Mouse (Mus musculus) leukemia stem cell, adult 10-12 weeks (primary cell): ENCODE measurements around the gene Apobr. TPM values are rescaled to one million over a fixed set of nuclear protein-coding genes. Genes with fewer than 3 reads are reported as not detected.

ENCODE experiments used
- polyA plus RNA-seq: library from polyadenylated mRNA; stranded (reverse); fragments of >175 nt; gene quantifications from 2 replicates; pipeline ENCODE4 v1.2.3, GENCODE M21; 2012; ENCODE audit warnings: low replicate concordance

Apobr gene
- polyA plus RNA-seq = 13.9 and 17.3 TPM in 2 replicates

GRCm38 (mm10) chr7:126584506-126584977 lies at the start of gene Apobr:
TSS of gene Apobr (plus strand) at chr7:126584942.

DNA sequence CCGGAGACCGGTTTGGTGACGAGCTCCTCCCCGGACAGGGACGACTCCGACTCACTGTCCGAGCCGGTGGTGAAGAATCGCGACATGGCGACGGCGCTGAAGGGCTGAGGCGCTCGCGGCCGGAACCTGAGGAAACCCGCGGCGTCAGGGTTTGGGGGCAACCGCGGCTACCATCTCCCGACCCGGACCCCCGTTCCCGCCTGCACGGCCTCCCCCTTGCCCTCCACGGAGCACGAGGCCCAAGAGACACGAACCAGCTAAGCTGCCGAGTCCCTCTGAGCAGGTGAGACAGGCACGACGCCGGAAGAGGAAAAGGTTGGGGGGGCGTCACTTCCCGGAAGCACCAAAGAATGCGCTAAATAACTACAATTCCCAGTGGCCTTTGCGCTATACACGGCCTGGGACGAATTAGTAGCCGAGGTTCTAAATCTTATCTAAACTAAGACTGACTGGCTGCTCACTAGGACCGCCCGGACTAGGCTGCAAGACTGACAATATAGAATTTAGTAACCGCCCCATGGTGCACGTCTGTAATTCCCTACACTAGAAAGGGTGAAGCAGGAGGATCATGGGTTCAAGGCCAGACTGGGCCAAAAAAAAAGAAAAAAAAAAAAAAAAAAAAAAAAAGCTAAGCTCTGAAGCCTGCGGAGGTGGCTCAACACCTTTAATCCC lies 18.5 kb upstream of the Apobr start, which contains the start of gene Eif3c:
Gene Eif3c (minus strand): TSS at position 318 of the 672 bp plus-strand sequence.

GRCm38 (mm10) chr7:126585717-126586116 lies 975 bp downstream of the Apobr start, which contains the start of gene Cln3:
TSS of gene Cln3 (minus strand) at chr7:126585817.

DNA sequence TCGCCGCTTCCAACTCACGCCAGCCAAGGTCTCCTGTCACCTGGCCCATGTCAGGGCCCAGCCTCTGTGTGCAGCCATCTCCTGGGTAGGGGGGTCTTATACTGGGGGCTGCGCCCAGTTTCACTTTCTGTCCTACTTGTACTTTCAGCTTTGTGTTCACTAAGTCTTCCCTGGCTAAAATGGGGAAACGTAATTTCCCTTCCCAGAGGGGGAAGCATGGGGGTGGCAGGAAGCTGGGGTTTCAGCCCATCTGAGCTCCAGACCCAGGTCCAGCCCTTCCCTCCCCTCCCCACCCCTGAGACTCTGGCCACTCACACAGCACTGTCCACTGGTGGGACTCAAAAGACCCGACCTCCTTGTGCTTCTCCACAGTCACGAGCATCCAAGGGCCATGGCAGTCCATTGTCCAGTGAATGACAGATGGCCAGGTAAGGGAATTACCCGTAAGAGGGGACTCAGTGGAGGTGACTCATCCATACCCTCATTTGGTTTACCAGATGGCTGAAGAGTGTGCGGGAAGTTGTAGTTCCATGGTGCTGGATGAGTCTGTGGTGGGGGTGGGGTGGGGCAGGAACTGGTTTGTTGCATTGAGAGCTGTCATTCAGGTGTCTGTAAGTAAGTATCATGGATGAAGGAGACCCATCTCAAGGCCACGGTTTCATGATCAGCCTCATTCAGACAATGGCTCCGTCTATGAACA lies 10.3 kb downstream of the Apobr start, which contains the start of gene Il27:
Gene Il27 (minus strand): TSS at position 80 of the 700 bp plus-strand sequence.

DNA sequence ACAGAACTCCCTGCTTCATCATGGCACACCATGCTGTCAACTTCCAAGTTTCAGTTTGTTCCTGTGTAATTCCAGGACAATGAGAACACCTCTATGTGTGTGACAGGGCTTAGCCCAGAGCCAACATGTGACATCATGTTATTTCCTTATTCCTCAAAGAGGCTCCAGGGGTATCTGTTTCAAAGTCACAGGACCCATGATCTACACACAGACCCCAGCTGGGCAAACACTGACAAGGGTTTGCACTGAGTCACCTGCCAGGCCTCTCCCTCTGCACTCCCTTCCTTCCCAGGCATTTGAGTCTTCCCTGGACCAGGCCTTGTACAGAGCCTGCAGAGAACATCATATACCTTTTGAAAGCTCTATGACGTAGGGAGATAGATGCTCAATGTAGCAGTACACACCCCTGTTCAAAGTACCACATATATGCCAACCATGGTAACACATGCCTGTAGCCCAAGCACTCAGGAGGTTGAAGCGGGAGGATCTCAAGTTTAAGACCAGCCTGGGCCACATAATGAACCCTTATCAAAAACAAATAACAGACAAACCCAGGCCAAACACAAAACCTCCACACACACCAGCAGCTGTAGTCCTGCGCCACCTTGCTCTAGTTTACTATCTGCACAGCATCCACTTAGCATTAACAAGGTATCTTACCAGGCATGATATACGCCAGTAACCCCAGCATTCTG lies 46.2 kb downstream of the Apobr start, which contains the start of gene Nupr1:
Gene Nupr1 (minus strand): TSS at position 38 of the 695 bp plus-strand sequence.

Other genes starting within 250 kb of the Apobr start
- 15.7 and 32.8 TPM in 2 replicates for gene Lat, start 215.4 kb upstream of the Apobr start, polyA plus RNA-seq
- 107 and 109 TPM in 2 replicates for gene Spns1, start 207.5 kb upstream of the Apobr start, polyA plus RNA-seq
- 5.5 and 6.0 TPM in 2 replicates for gene Nfatc2ip, start 188.2 kb upstream of the Apobr start, polyA plus RNA-seq
- gene Cd19, start 170.1 kb upstream of the Apobr start, polyA plus RNA-seq = 15.0 and 38.2 TPM in 2 replicates
- gene Rabep2, start 156.2 kb upstream of the Apobr start, polyA plus RNA-seq = 58.1 and 79.3 TPM in 2 replicates
- gene Atp2a1, start 121.8 kb upstream of the Apobr start, polyA plus RNA-seq = 0.27 and 0.34 TPM in 2 replicates
- 56.4 and 77.6 TPM in 2 replicates for gene Sh2b1, start 109.5 kb upstream of the Apobr start, polyA plus RNA-seq
- 19.5 and 71.4 TPM in 2 replicates for gene Tufm, start 97.6 kb upstream of the Apobr start, polyA plus RNA-seq
- gene Atxn2l, start 81.5 kb upstream of the Apobr start, polyA plus RNA-seq = 1,237 and 1,711 TPM in 2 replicates
- gene Eif3c, start 18.5 kb upstream of the Apobr start, polyA plus RNA-seq = 46.8 and 71.7 TPM in 2 replicates
- gene Cln3, start 875 bp downstream of the Apobr start, polyA plus RNA-seq = 6.0 and 18.7 TPM in 2 replicates
- 0.47 and 2.1 TPM in 2 replicates for gene Il27, start 10.0 kb downstream of the Apobr start, polyA plus RNA-seq
- 5.4 and 6.2 TPM in 2 replicates for gene Nupr1, start 45.9 kb downstream of the Apobr start, polyA plus RNA-seq
- gene Sgf29, start 64.4 kb downstream of the Apobr start, polyA plus RNA-seq = 23.6 and 70.5 TPM in 2 replicates
- gene Sult1a1, start 91.5 kb downstream of the Apobr start, polyA plus RNA-seq = 0.32 TPM in 1 of 2 replicates, not detected in the other
- 88.6 and 107 TPM in 2 replicates for gene Bola2, start 110.5 kb downstream of the Apobr start, polyA plus RNA-seq
- 2.9 and 6.9 TPM in 2 replicates for gene Slx1b, start 110.8 kb downstream of the Apobr start, polyA plus RNA-seq
- 287 and 313 TPM in 2 replicates for gene Coro1a, start 122.8 kb downstream of the Apobr start, polyA plus RNA-seq
- 115 and 138 TPM in 2 replicates for gene Mapk3, start 174.7 kb downstream of the Apobr start, polyA plus RNA-seq
- 0.77 and 2.4 TPM in 2 replicates for gene Gdpd3, start 181.4 kb downstream of the Apobr start, polyA plus RNA-seq
- gene Ypel3, start 192.0 kb downstream of the Apobr start, polyA plus RNA-seq = 188 and 399 TPM in 2 replicates
- 8.3 and 13.4 TPM in 2 replicates for gene Tbx6, start 196.5 kb downstream of the Apobr start, polyA plus RNA-seq
- 129 and 143 TPM in 2 replicates for gene Ppp4c, start 207.6 kb downstream of the Apobr start, polyA plus RNA-seq
- gene Fam57b, start 212.7 kb downstream of the Apobr start, polyA plus RNA-seq = 1.5 and 3.9 TPM in 2 replicates
- gene 4930451I11Rik, start 246.7 kb downstream of the Apobr start, polyA plus RNA-seq = not detected in 2 replicates